Mouse (Mus musculus) forebrain, embryonic 13.5 days (tissue): ENCODE data around the gene Lysmd2. TPM values are rescaled to one million over a fixed set of nuclear protein-coding genes. Genes with fewer than 3 reads are reported as not detected.
"Not testable (repeated sequence)": the region's sequence is repeated elsewhere in the genome, so short reads cannot be mapped to it uniquely, and the experiment has no call there.

Experiments
- ATAC-seq: fragments of 200-750 bp; cut with Nextera tagmentation; 2 replicates; pipeline ENCODE4 v1.8.0; 2017
- H3K27ac ChIP-seq: fragments of 300-500 bp; sonication (generic); 2 replicates; pipeline ENCODE4 v1.5.1; 2015; ENCODE audit warnings: inconsistent platforms, mild to moderate bottlenecking, moderate library complexity
- H3K27me3 ChIP-seq: fragments of 300-500 bp; sonication (generic); 2 replicates; pipeline ENCODE4 v1.6.1; 2015; ENCODE audit warnings: mild to moderate bottlenecking, inconsistent platforms
- H3K36me3 ChIP-seq: fragments of 300-500 bp; sonication (generic); 2 replicates; pipeline ENCODE4 v1.6.1; 2015; ENCODE audit warnings: mild to moderate bottlenecking, inconsistent platforms; ENCODE audit not compliant: poor library complexity, severe bottlenecking
- H3K4me1 ChIP-seq: fragments of 300-500 bp; sonication (generic); 2 replicates; pipeline ENCODE4 v1.6.1; 2015; ENCODE audit warnings: inconsistent platforms
- H3K4me2 ChIP-seq: fragments of 300-500 bp; sonication (generic); 2 replicates; pipeline ENCODE4 v1.6.1; 2015; ENCODE audit warnings: inconsistent platforms, mild to moderate bottlenecking, moderate library complexity
- H3K4me3 ChIP-seq: fragments of 300-500 bp; sonication (generic); 2 replicates; pipeline ENCODE4 v1.5.1; 2015; ENCODE audit warnings: mild to moderate bottlenecking, inconsistent platforms
- H3K9ac ChIP-seq: fragments of 300-500 bp; sonication (generic); 2 replicates; pipeline ENCODE4 v1.6.1; 2015; ENCODE audit warnings: mild to moderate bottlenecking, inconsistent platforms
- H3K9me3 ChIP-seq: fragments of 300-500 bp; sonication (generic); replicated peaks from 2 replicates; pipeline ENCODE4 v1.6.1; 2016; ENCODE audit warnings: inconsistent platforms
- WGBS: fragments of 180-500 bp; shearing (Covaris S2); methylation state at CpG from one replicate; pipeline ENCODE4 v1.1.7; 2015; 5-methylcytosine and 5-hydroxymethylcytosine counted together
- polyA plus RNA-seq: library from polyadenylated mRNA; unstranded; fragments of >200 nt; fragmentation: Nextera tagmentation; extraction: Ambion mirVana; gene quantifications from 2 replicates; pipeline ENCODE4 v1.2.1, GENCODE M21; 2015

Lysmd2 gene
- polyA plus RNA-seq, 1 experiment from 2014 or later, result 16.3 TPM

DNA sequence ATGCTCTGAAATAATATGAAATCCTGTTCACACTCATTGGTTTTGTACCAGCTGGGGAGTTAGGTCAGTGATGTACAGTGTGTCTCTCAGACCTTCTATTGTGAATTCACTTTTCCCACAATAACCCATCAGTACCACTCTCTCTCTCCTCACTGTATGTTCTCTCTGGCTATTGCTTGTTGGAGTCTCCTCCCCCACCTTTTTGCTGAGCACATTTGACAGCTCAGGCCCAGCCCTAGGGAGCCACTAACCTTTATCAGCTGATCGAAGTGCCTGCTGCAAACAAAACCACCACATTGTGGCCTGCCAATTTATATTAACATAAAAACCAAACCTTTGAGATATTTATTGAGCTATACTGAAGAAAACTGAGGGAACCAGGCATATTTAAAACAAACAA lies 16.0 kb upstream of the Lysmd2 start:
- Histone ChIP-seq H3K9ac (peak overlapping the region; percentile 85), H3K4me3 (peak overlapping the region; percentile 86), H3K4me2 (peak overlapping the region; percentile 73), H3K9me3 (no peaks in the 10 kb centered on the region), H3K27me3 (no peaks in the 10 kb centered on the region), H3K36me3 (peaks cover 12% of the 10 kb centered on the region), H3K27ac (no peak overlapping the region; the same call in 1 of the 2 replicates), H3K4me1 (peaks cover 12% of the 10 kb centered on the region)
- WGBS, result 30% methylated on average over 1 of the region's 1 CpGs
- peak; percentile 23 for ATAC-seq

- peak overlapping the region; percentile 88 for H3K27ac ChIP-seq
- no peaks in the 10 kb centered on the region for H3K9me3 ChIP-seq
- peak overlapping the region; percentile 86 for H3K4me3 ChIP-seq
- peak overlapping the region; percentile 85 for H3K9ac ChIP-seq
- peaks cover 7% of the 10 kb centered on the region for H3K36me3 ChIP-seq
- WGBS, result 6% methylated on average over 16 of the region's 16 CpGs
- ATAC-seq, result peak; percentile 12; the same call in 1 of the 2 replicates
- peak overlapping the region; percentile 73 for H3K4me2 ChIP-seq
- peaks cover 12% of the 10 kb centered on the region for H3K4me1 ChIP-seq
- H3K27me3 ChIP-seq, result no peaks in the 10 kb centered on the region
Observed at GRCm38 (mm10) chr9:75609965-75610364, 15.6 kb upstream of the Lysmd2 start.

DNA sequence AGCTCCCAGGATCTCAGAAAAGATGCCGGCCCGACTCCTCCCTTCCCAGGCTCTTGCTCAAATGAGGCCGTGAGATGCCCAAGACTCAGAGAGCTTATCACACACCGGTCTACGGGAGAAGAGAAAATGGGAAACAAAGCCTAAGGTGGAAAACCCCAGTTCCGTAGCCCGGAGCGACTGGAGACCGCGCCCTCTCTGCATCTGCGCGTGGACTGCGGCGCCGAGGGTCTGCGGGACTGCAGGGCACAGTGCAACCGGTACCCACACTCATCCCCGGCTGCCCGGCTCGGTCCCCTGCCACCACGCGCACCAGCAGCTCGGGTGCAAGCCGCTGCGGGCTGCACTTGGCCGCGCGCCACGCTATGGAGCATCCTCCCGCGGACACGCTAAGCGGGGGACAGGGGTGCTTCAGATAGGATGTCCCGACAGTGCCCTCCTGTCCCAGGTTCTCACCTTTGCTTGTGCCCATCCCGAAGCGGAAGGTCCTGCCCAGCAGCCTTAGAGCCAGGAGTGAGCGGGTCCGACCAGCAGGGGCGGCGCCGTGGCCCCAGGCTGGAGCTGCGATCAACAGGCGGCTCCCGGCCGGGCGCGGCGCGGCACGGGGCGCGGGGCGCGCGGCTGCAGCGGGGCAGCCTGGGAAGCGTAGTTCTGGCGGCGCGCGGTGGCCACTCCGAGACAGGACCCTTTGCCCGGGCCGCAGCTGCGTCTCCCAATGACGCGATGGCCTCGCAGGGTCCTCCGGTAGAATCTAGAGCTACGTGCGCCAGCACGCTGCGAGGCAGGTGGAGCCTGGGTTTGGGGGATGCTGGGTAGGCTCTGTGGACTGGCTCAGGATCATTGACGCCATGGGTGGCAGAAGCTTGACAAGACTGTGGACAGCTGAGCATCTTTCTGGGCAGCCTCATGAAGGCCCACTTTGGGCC lies 14.7 kb upstream of the Lysmd2 start, which contains the start of gene Tmod2:
Gene Tmod2 (minus strand): TSS at position 755 of the 923 bp plus-strand sequence.
- H3K36me3 ChIP-seq, result peaks cover 3% of the 10 kb centered on the region; the same call in 1 of the 2 replicates
- peak; percentile 92 for ATAC-seq
- H3K4me2 ChIP-seq, result peak within 1 kb of the TSS; percentile 73
- peak within 1 kb of the TSS; percentile 85 for H3K9ac ChIP-seq
- no peaks in the 10 kb centered on the region for H3K27me3 ChIP-seq
- H3K4me3 ChIP-seq, result peak within 1 kb of the TSS; percentile 86
- under 1% methylated on average over 74 of the region's 74 CpGs for WGBS
- H3K27ac ChIP-seq, result peak within 1 kb of the TSS; percentile 88
- peaks cover 12% of the 10 kb centered on the region for H3K4me1 ChIP-seq
- H3K9me3 ChIP-seq, result no peaks in the 10 kb centered on the region

DNA sequence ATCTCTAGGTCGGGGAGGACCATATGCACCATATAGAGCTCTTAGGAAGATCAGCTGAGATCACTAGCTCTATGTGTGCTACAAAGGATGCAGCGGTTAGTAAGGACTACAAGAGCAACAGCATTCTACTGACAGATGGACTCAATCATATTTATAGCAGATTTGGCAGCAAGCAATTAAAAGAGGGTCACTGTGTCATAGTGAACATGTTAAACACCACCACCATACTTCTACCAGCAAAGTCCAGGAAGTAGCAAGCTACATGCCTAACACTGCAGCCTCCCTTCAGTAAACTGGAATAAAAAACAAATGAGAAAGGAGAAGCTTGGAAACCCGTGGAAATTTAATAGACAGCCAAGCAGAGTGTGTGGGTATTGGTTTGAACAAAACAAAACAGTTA lies 9.0 kb upstream of the Lysmd2 start:
- peaks cover 3% of the 10 kb centered on the region; the same call in 1 of the 2 replicates for H3K9me3 ChIP-seq
- WGBS, result 70% methylated on average over 3 of the region's 3 CpGs
- H3K4me3 ChIP-seq, result no peak overlapping the region
- no peaks in the 10 kb centered on the region for H3K27me3 ChIP-seq
- no peaks in the 10 kb centered on the region for H3K4me1 ChIP-seq
- no peak overlapping the region for H3K27ac ChIP-seq
- no peak for ATAC-seq
- no peaks in the 10 kb centered on the region for H3K36me3 ChIP-seq
- H3K4me2 ChIP-seq, result no peak overlapping the region
- H3K9ac ChIP-seq, result no peak overlapping the region

- no peak overlapping the region for H3K27ac ChIP-seq
- 0 out of 2 replicates have a peak, but pooled peaks cover 2% of the 10 kb centered on the region for H3K27me3 ChIP-seq
- no peaks in the 10 kb centered on the region for H3K4me1 ChIP-seq
- WGBS, result 85% methylated on average over 6 of the region's 6 CpGs
- H3K9me3 ChIP-seq, result peaks cover 3% of the 10 kb centered on the region; the same call in 1 of the 2 replicates
- ATAC-seq, result 0 out of 2 replicates have a peak, but pooled peaks have one; percentile 6
- H3K9ac ChIP-seq, result no peak overlapping the region
- H3K36me3 ChIP-seq, result no peaks in the 10 kb centered on the region
- H3K4me2 ChIP-seq, result no peak overlapping the region
- no peak overlapping the region for H3K4me3 ChIP-seq
Observed at GRCm38 (mm10) chr9:75618836-75619400, 6.6 kb upstream of the Lysmd2 start.

DNA sequence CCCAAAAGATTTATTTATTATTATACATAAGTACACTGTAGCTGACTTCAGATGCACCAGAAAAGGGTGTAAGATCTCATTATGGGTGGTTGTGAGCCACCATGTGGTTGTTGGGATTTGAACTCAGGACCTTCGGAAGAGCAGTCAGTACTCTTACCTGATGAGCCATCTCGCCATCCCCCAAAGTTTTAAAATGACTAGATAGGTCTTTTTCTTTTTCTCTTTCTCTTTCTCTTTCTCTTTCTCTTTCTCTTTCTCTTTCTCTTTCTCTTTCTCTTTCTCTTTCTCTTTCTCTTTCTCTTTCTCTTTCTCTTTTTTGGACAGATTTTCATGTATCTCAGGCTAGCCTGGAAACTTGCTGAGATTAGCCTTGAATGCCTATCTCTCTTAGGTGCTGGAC lies 5.8 kb upstream of the Lysmd2 start:
- not testable (repeated sequence) for H3K4me2 ChIP-seq, H3K9me3 ChIP-seq

DNA sequence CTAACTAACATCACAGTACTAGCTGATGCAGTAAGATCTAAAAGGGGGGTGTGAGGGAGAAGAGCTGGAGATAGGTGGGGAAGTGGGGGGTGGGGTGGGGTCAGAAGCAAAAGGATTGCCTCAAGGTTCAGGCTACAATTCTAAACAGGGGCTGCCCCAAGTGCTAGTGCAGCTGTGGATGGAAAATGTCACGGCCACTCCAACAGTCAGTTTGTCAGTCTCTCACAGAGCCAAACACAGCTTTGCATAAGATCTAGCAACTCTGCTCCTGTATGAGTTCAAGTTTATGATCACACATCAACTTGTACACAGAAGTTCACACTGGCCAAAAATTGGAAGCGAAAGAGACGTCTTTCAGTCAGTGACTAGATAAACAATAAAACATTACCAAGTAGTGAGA lies 4.1 kb upstream of the Lysmd2 start:
- no peak overlapping the region for H3K4me2 ChIP-seq
- 0 out of 2 replicates have a peak, but pooled peaks cover 3% of the 10 kb centered on the region for H3K27me3 ChIP-seq
- no peak overlapping the region for H3K4me3 ChIP-seq
- H3K4me1 ChIP-seq, result 0 out of 2 replicates have a peak, but pooled peaks cover 4% of the 10 kb centered on the region
- no peaks in the 10 kb centered on the region for H3K36me3 ChIP-seq
- H3K9me3 ChIP-seq, result peaks cover 3% of the 10 kb centered on the region; the same call in 1 of the 2 replicates
- no peak overlapping the region for H3K9ac ChIP-seq
- no peak for ATAC-seq
- 89% methylated on average over 3 of the region's 3 CpGs for WGBS
- no peak overlapping the region for H3K27ac ChIP-seq

More for the DNA sequence above, 5.8 kb upstream of the Lysmd2 start:
- not testable (repeated sequence) for H3K4me3 ChIP-seq, H3K9ac ChIP-seq, H3K36me3 ChIP-seq, ATAC-seq, H3K27me3 ChIP-seq, H3K27ac ChIP-seq, H3K4me1 ChIP-seq
- 93% methylated on average over 2 of the region's 2 CpGs for WGBS

DNA sequence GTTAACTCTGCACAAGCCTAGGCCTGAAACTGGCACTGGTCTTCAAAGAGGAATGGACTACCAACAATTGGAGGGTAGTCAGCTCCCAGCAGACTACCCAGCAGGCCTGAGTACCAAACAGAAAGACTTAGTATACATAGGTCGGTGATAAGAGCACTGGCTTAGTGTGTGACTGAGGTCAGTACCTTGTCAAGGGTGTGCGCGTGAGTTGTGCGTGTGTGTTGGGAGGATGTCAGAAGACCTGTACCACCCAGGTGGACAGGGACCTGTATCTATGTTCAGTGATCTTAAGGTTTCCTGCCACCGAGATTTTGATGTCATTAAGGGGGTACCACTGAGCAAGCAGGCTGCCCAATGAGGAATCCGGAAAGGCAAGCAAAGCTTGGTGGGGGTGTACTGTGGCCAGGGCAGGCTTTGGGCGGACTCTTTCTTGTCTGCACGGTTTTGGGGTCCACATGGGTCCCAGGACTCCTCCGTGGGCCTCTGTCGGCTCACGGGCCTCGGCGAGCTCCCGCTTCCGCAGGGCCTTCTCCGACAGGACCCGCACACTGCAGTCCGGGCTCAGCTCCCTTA lies 472 bp upstream of the Lysmd2 start:
- Histone ChIP-seq H3K4me1 (0 out of 2 replicates have a peak, but pooled peaks cover 7% of the 10 kb centered on the region), H3K27me3 (0 out of 2 replicates have a peak, but pooled peaks cover 3% of the 10 kb centered on the region), H3K9ac (peak overlapping the region; percentile 88), H3K9me3 (peaks cover 3% of the 10 kb centered on the region; the same call in 1 of the 2 replicates), H3K27ac (peak overlapping the region; percentile 86), H3K4me2 (peak overlapping the region; percentile 80), H3K36me3 (no peaks in the 10 kb centered on the region), H3K4me3 (peak overlapping the region; percentile 77)
- peak; percentile 17 for ATAC-seq
- WGBS, result 12% methylated on average over 18 of the region's 18 CpGs

- H3K27me3 ChIP-seq, result 0 out of 2 replicates have a peak, but pooled peaks cover 3% of the 10 kb centered on the region
- under 1% methylated on average over 14 of the region's 14 CpGs for WGBS
- peak overlapping the region; percentile 88 for H3K9ac ChIP-seq
- no peak for ATAC-seq
- no peaks in the 10 kb centered on the region for H3K36me3 ChIP-seq
- H3K9me3 ChIP-seq, result no peaks in the 10 kb centered on the region
- H3K4me2 ChIP-seq, result peak overlapping the region; percentile 80
- H3K27ac ChIP-seq, result peak overlapping the region; percentile 86
- 0 out of 2 replicates have a peak, but pooled peaks cover 7% of the 10 kb centered on the region for H3K4me1 ChIP-seq
- peak overlapping the region; percentile 77 for H3K4me3 ChIP-seq
Observed at GRCm38 (mm10) chr9:75626308-75626604, 715 bp downstream of the Lysmd2 start.

DNA sequence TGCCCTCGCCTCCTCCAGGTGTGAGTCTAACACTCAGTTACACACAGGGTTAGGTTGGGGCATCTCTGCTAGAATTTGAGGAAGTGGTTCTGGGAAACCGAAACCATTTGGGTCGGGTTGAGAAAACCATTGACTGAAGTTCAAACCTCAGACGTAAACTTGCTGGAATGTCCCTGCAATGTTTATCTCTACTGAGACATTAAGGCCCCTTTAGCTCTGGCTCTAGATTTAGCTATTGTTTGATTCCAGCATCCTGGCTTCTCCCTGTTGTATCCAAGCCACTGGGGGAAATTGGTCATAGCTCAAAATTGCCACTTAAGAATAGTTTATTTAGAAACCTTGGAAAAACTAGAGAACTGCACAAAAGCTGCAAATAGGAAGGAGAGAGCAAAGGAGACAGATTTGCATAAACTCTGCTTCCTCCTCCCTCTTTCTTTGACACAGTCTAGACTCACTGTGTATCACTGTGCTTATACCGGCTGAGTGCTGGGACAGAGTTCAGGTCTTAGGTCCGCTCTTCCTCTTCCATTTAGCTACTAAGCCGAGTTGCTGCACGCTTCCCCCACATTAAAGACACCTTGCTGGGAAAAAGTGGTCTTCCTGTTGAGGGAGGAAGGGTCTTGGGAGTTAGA lies 5.4 kb downstream of the Lysmd2 start:
- ATAC-seq, result no peak
- Histone ChIP-seq H3K4me1 (0 out of 2 replicates have a peak, but pooled peaks cover 7% of the 10 kb centered on the region), H3K27ac (no peak overlapping the region), H3K4me2 (no peak overlapping the region), H3K27me3 (no peaks in the 10 kb centered on the region), H3K36me3 (no peaks in the 10 kb centered on the region), H3K4me3 (no peak overlapping the region), H3K9ac (no peak overlapping the region), H3K9me3 (no peaks in the 10 kb centered on the region)
- WGBS, result 89% methylated on average over 8 of the region's 8 CpGs

- H3K9me3 ChIP-seq, result no peaks in the 10 kb centered on the region
- no peak overlapping the region for H3K27ac ChIP-seq
- no peak overlapping the region for H3K4me3 ChIP-seq
- no peaks in the 10 kb centered on the region for H3K4me1 ChIP-seq
- no peak overlapping the region for H3K9ac ChIP-seq
- no peaks in the 10 kb centered on the region for H3K27me3 ChIP-seq
- no peak overlapping the region for H3K4me2 ChIP-seq
- 59% methylated on average over 10 of the region's 10 CpGs for WGBS
- ATAC-seq, result no peak
- H3K36me3 ChIP-seq, result no peaks in the 10 kb centered on the region
Observed at GRCm38 (mm10) chr9:75632111-75632510, 6.6 kb downstream of the Lysmd2 start.
